In genomic region chr16:31274674-31275460, GRCm38 (mm10) we compare ENCODE assay signal across 8 mouse cellular contexts. TPM values are rescaled to one million over a fixed set of nuclear protein-coding genes. Genes with fewer than 3 reads are reported as not detected.
A peak's percentile ranks its signal among the peaks of the same experiment; 100 is the strongest.
DNase-seq lines count a peak whose midpoint lies in the region; ATAC-seq lines count a peak whose summit lies in the region.

Gene Ppp1r2, minus strand, starts transcription at chr16:31275277.

- under 1% methylated on average over 83 of the region's 83 CpGs for WGBS in hindbrain, embryonic 12.5 days

- H3K9ac ChIP-seq in hindbrain, embryonic 12.5 days, result peak within 1 kb of the TSS; percentile 97

- no peaks in the 10 kb centered on the region; the same call in 1 of the 2 replicates for H3K36me3 ChIP-seq in hindbrain, embryonic 12.5 days

- peak; percentile 98 for ATAC-seq in hindbrain, embryonic 12.5 days (ENCODE audit: low FRiP score)

- DNase-seq in R1 (ENCODE audit: low read depth, low spot score), result peak; percentile 88
- peak; percentile 96 to 97 for DNase-seq in cerebellum, postnatal 10 days
- DNase-seq in frontal cortex, postnatal 14 days (ENCODE audit: low spot score in 2 of 2), result peak; percentile 66 to 75
- DNase-seq in layer of hippocampus, postnatal 25 days (ENCODE audit: extremely low spot score in 1 of 2, low spot score in 1 of 2), result peak; percentile 80 to 82
- peak; percentile 92 for DNase-seq in lung, postnatal 25 days (ENCODE audit: low spot score)
- peak; percentile 84 for DNase-seq in retina, adult 2 months (ENCODE audit: low read depth, low spot score)
- DNase-seq in thymus, postnatal 25 days, result peak; percentile 93

- H3K4me2 ChIP-seq in hindbrain, embryonic 12.5 days (replicated peaks), result peak within 1 kb of the TSS; percentile 74

- H3K4me3 ChIP-seq in hindbrain, embryonic 12.5 days, result peak within 1 kb of the TSS; percentile 92

- H3K4me1 ChIP-seq in hindbrain, embryonic 12.5 days, result peaks cover 20% of the 10 kb centered on the region

- H3K9me3 ChIP-seq in hindbrain, embryonic 12.5 days (replicated peaks), result no peaks in the 10 kb centered on the region

- H3K27me3 ChIP-seq in hindbrain, embryonic 12.5 days, result no peaks in the 10 kb centered on the region

- H3K27ac ChIP-seq in hindbrain, embryonic 12.5 days, result peak within 1 kb of the TSS; percentile 91

RNA-seq across cellular contexts. Expression of gene Ppp1r2, which starts in this region (rescaled TPM):
- 101 and 108 TPM in 2 replicates for polyA plus RNA-seq in hindbrain, embryonic 12.5 days (2016; fragmentation: Nextera tagmentation; extraction: Ambion mirVana)
- total RNA-seq in layer of hippocampus, postnatal 25 days (2021), result 10 to 100 TPM; 88.1 to 96.4 TPM

Comparison
In these comparisons a context has a peak if more than half of its experiments do, and no peak if none do; other contexts are left out.
1. Peak in every context shown above with its lines: DNase-seq, ATAC-seq, H3K4me3 ChIP-seq and H3K27ac ChIP-seq.